Mouse (Mus musculus) testis, adult 2 months (tissue): Measurements from ENCODE around the gene Pde1b. TPM values are rescaled to one million over a fixed set of nuclear protein-coding genes. Genes with fewer than 3 reads are reported as not detected.

Source experiments
- H3K27ac ChIP-seq: fragments of 200-500 bp; 2 replicates; pipeline ENCODE4 v1.5.1; 2012; ENCODE audit warnings: low read depth, low read length; ENCODE audit not compliant: control insufficient read depth, insufficient read depth
- H3K27me3 ChIP-seq: fragments of 200-500 bp; 2 replicates; pipeline ENCODE4 v1.6.1; 2012; ENCODE audit warnings: mild to moderate bottlenecking, low read length, moderate library complexity; ENCODE audit not compliant: control insufficient read depth, insufficient read depth
- H3K36me3 ChIP-seq: fragments of 200-500 bp; 2 replicates; pipeline ENCODE4 v1.6.1; 2012; ENCODE audit warnings: mild to moderate bottlenecking, low read length; ENCODE audit not compliant: control insufficient read depth, insufficient read depth
- H3K4me1 ChIP-seq: fragments of 200-500 bp; 2 replicates; pipeline ENCODE4 v1.6.1; 2012; ENCODE audit warnings: low read length; ENCODE audit not compliant: control insufficient read depth, insufficient read depth
- H3K4me3 ChIP-seq: fragments of 200-500 bp; 2 replicates; pipeline ENCODE4 v1.5.1; 2012; ENCODE audit warnings: low read depth, mild to moderate bottlenecking, low read length, moderate library complexity, mixed read lengths; ENCODE audit not compliant: control insufficient read depth
- CTCF ChIP-seq: fragments of 200-500 bp; IDR thresholded peaks from 2 replicates; pipeline ENCODE4 v1.5.1; 2012; ENCODE audit warnings: low read depth, mild to moderate bottlenecking, inconsistent platforms, low read length, moderate library complexity; ENCODE audit not compliant: control insufficient read depth, insufficient read depth, insufficient replicate concordance
- POLR2A ChIP-seq: fragments of 200-500 bp; IDR thresholded peaks from 2 replicates; pipeline ENCODE4 v1.6.1; 2012; ENCODE audit warnings: low read depth, mild to moderate bottlenecking, inconsistent platforms, low read length, moderate library complexity; ENCODE audit not compliant: control insufficient read depth
- polyA plus RNA-seq: library from polyadenylated mRNA; depleted of rRNA; stranded (reverse); fragments of >200 nt; gene quantifications from 2 replicates; pipeline ENCODE4 v1.2.3, GENCODE M21; 2012

Gene Pde1b
- polyA plus RNA-seq, 1 experiment: 4.2 TPM

DNA sequence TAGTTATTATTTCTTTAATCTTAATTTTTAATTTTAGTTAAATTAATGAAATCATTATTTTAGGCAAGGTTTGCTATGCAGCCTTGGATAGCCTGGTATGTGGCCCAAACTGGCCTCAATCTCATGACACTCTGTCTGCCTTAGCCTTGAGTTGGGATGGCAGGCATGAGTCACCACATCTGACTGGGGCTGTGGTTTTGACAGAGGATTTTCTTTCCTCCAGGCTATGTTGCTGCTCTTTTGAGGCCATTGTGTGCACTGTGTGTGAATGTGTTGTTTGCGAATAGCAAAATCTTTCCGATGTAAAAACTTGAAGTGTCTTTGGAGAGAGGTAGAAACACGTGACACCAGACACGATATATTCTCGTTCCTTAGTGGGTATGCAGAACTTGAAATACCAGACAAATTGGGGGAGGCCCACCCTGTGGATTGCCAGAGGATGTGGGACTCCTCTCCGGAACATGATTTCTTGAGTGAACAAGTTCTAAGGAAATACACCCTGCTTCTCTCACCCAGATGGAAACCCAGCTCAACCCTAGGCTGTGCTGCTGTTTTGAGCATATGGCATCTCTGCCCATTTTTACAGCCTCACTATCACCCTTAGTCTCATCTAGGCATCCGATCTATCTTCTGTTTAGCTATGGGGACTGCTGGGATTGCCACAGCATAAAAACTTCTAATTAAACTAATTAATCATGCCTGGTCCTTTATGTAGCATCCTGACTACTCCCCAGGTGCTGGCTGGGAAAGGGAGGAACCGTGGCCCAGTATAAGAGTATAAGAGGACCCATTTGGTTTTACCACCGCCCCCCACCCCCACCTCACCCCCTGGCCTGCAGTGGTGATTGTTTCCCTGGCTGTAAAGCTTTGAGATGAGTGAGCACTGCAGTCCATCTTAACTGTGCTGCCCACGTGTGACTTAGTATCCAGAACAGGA, 6.4 kb upstream of the Pde1b start:
- H3K4me1 ChIP-seq: no peaks in the 10 kb centered on the region

DNA sequence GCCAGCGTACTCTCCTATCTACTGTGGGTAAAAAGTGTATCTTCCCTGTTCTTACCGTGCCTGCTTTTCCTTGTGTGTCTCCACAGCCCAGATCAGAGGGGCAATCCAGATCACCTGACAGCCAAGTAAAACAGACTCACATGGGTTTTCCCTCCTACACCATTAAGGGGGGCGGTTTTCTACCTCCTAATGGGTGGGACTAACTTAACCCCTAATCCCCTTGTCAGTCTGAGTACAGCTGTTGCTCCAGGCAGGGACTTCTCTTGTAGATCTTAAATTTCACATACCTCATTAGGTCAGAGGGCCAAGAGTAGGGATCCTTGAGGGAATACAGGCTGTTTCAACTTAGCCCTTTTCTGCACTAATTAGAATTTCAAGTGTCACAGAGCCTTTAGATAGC, 4.7 kb upstream of the Pde1b start:
- Histone ChIP-seq H3K4me3 (no peak overlapping the region), H3K4me1 (peaks cover 6% of the 10 kb centered on the region), H3K27ac (no peak overlapping the region), H3K36me3 (no peaks in the 10 kb centered on the region), H3K27me3 (no peaks in the 10 kb centered on the region)
- no peak for TF ChIP-seq CTCF
- no peak for TF ChIP-seq POLR2A

More for the DNA sequence above, 6.4 kb upstream of the Pde1b start:
- Histone ChIP-seq H3K4me3 (no peak overlapping the region), H3K27ac (no peak overlapping the region), H3K36me3 (no peaks in the 10 kb centered on the region), H3K27me3 (no peaks in the 10 kb centered on the region)
- TF ChIP-seq POLR2A (no peak), CTCF (no peak)

DNA sequence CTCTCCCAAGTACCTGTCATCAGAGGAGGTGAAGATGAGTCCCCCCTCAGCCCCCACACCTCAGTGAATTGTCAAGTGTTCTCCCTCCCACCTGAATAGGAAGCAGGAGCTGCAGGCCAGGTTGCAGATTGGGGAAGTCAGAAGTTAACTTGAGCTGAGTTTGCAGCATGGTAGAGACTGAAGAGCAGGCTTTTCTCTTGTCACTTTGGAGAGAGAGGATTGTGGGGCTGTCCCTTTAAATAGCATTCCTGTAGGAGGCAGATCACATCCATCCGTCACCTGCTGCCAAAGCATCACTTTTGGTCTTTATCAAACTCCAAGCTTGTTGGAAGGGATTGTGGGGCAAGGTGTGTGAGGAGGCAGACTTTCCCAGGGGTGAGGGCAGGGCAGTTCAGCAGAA, 2.1 kb upstream of the Pde1b start:
- H3K36me3 ChIP-seq: no peaks in the 10 kb centered on the region
- H3K27me3 ChIP-seq: no peaks in the 10 kb centered on the region
- TF ChIP-seq CTCF: no peak
- TF ChIP-seq POLR2A: no peak
- peaks cover 10% of the 10 kb centered on the region for H3K4me1 ChIP-seq
- no peak overlapping the region for H3K4me3 ChIP-seq
- no peak overlapping the region for H3K27ac ChIP-seq

DNA sequence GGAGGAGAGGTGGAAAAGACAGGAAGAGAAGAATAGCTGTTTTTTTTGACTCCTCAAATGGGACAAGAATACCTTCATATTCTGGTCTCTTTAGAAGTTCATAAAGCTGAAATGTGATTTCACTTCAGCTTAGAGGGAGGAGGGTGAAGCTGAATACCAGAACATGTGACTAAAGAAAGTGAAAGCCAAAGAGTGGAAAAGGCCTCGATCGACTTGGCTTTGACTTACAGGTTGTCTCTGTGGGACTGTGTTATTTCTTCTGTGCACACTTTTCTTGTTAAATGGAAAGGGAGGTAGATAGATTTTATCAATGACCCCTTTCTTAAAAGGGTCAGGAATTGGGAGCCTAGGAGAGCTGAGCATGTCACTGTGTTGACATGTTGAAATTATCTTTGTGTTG, 1.6 kb upstream of the Pde1b start:
- no peak for TF ChIP-seq POLR2A
- no peak for TF ChIP-seq CTCF
- Histone ChIP-seq H3K27me3 (no peaks in the 10 kb centered on the region), H3K36me3 (no peaks in the 10 kb centered on the region), H3K4me1 (peaks cover 10% of the 10 kb centered on the region), H3K27ac (no peak overlapping the region), H3K4me3 (no peak overlapping the region)

DNA sequence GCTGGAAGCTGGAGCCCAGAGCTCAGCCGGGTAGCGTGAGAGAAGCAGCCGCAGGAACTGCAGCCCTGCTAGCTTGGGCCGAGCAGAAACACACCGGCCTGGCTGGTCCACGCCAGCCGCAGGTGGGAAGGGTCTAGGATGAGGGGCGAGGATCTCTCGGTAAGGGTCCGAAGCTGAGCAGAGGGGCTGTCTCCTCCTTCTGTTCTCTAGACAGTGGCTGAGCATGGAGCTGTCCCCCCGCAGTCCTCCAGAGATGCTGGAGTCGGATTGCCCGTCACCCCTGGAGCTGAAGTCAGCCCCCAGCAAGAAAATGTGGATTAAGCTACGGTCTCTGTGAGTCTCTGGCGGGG, 392 bp downstream of the Pde1b start:
- Histone ChIP-seq H3K4me3 (peak overlapping the region; percentile 47), H3K27me3 (no peaks in the 10 kb centered on the region), H3K36me3 (no peaks in the 10 kb centered on the region), H3K4me1 (peaks cover 10% of the 10 kb centered on the region), H3K27ac (no peak overlapping the region)
- no peak for TF ChIP-seq CTCF
- no peak for TF ChIP-seq POLR2A

DNA sequence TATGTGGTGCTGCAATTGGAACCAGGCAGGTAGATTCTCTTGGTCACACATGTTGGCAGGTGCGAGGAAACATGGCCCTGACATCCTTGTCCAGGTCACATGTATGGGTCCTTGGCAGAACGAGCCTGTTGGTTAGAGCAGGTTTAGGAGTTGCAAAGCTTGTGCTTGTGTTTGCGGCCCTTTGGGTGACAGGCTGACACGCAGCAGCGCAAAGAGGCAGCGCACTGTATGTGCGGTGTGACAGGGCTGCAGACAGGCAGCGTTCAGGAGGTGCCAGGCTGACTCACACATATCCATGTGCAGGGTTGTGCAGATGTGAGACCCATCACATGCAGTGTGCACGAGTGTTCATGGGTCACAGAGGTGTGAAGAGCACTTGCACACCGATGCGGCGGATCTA, 826 bp downstream of the Pde1b start:
- Histone ChIP-seq H3K4me1 (peaks cover 10% of the 10 kb centered on the region), H3K4me3 (no peak overlapping the region), H3K27ac (no peak overlapping the region), H3K36me3 (no peaks in the 10 kb centered on the region), H3K27me3 (no peaks in the 10 kb centered on the region)
- TF ChIP-seq POLR2A (no peak), CTCF (no peak)

DNA sequence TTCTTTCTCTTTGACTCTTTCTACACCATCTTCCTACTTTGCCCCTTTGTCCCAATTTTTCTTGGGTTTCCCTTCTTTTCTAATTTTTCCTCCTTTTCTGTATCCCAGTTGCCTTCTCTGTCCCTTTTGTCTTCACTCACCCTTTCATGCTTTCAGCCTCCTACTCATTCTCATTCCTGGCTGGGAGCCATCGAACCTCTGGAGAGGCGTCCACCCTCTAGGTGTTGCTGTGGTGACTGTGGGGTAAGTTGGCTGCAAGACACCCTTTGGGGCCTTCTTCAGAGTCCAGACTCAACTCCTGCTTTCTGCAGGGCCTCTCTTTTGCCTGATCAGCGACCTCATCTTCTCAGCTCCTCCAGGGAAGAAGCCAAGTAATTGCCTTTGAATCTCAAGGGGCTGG, 6.5 kb downstream of the Pde1b start:
- Histone ChIP-seq H3K4me1 (no peaks in the 10 kb centered on the region; the same call in 1 of the 2 replicates), H3K4me3 (no peak overlapping the region), H3K27ac (no peak overlapping the region), H3K27me3 (no peaks in the 10 kb centered on the region), H3K36me3 (no peaks in the 10 kb centered on the region)
- TF ChIP-seq POLR2A: no peak
- no peak for TF ChIP-seq CTCF
